Mouse (Mus musculus) myocyte (in vitro differentiated cells): Measurements from ENCODE around the gene Asxl1.

Experiments used
- MAX ChIP-seq: IDR thresholded peaks from one replicate; pipeline ENCODE4 v1.6.1; 2011; ENCODE audit warnings: low read depth, mild to moderate bottlenecking, control low read depth
- MYOD1 ChIP-seq, 3 experiments: IDR thresholded peaks; one replicate each; pipeline ENCODE4 v1.6.1; 2011; ENCODE audit warnings: control low read depth in 2 of 3, low read depth in 2 of 3, mild to moderate bottlenecking in 2 of 3, moderate library complexity in 1 of 3; ENCODE audit not compliant: insufficient read length in 2 of 3, control insufficient read depth in 1 of 3
- MYOG ChIP-seq, 3 experiments: IDR thresholded peaks; one replicate each; pipeline ENCODE4 v1.6.1; 2011; ENCODE audit warnings: control low read depth in 2 of 3, low read depth in 2 of 3, mild to moderate bottlenecking in 2 of 3; ENCODE audit not compliant: insufficient read length in 2 of 3, control insufficient read depth in 1 of 3, insufficient read depth in 1 of 3
- POLR2A ChIP-seq: IDR thresholded peaks from one replicate; pipeline ENCODE4 v1.6.1; 2011; ENCODE audit warnings: low read depth, mild to moderate bottlenecking, control low read depth, moderate library complexity; ENCODE audit not compliant: insufficient read length
- POLR2AphosphoS2 ChIP-seq: IDR thresholded peaks from one replicate; pipeline ENCODE4 v1.6.1; 2011; ENCODE audit warnings: low read depth, control low read depth; ENCODE audit not compliant: insufficient read length
- REST ChIP-seq: IDR thresholded peaks from one replicate; pipeline ENCODE4 v1.6.1; 2011; ENCODE audit warnings: mild to moderate bottlenecking, control low read depth, moderate library complexity; ENCODE audit not compliant: insufficient read depth, insufficient read length
- SRF ChIP-seq: IDR thresholded peaks from one replicate; pipeline ENCODE4 v1.6.1; 2011; ENCODE audit warnings: low read depth; ENCODE audit not compliant: control insufficient read depth, insufficient read length

DNA sequence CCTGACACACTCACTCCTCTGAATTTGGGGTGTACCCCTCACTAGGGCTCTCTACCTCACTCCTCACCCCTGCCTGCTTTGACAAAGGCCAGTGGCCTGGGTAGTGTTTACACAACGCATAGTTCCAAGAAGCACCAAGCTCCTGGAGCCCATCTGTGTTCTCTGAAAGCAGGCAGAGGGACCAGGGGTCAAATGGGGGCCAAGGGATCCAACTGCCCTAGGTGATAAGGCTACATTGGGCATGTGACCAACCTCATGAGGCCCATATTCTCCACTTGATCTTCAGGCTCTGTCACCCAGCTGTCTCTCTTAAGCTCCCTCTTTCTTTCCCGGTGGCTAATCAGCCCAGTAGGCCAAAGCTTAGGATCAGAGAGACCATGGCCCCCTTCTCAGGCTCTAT, 81.3 kb downstream of the Asxl1 start:
- TF ChIP-seq POLR2A = no peak
- TF ChIP-seq POLR2AphosphoS2 = no peak
- no peak for TF ChIP-seq MAX
- TF ChIP-seq MYOD1 (IDR thresholded peaks at IDR 0.05; ENCODE audit: control insufficient read depth in 1 of 3, insufficient read length in 2 of 3, low read depth in 2 of 3) = no peak
- no peak for TF ChIP-seq MYOG (IDR thresholded peaks at IDR 0.05; ENCODE audit: control insufficient read depth in 1 of 3, insufficient read depth in 1 of 3, insufficient read length in 2 of 3, low read depth in 2 of 3)
- no peak for TF ChIP-seq SRF
- TF ChIP-seq REST = no peak
